In genomic region chr15:8761741-8762271, GRCm38 (mm10) we compare ENCODE assay signal across 10 mouse cellular contexts. TPM values are rescaled to one million over a fixed set of nuclear protein-coding genes. Genes with fewer than 3 reads are reported as not detected.
DNase-seq lines count a peak whose midpoint lies in the region; ATAC-seq lines count a peak whose summit lies in the region.
"Had no signal": no experiment of that assay in that cellular context is flagged by ENCODE, and none has a peak within 500 bp of the region (broad histone marks: within the 10 kb centered on the region; RNA-seq: fewer than 3 reads in every experiment).

No protein-coding gene starts in this region.

- peak; percentile 5 to 22 for DNase-seq in kidney, postnatal 4 days
- DNase-seq in kidney, adult 8-10 months: no peak
- peak; percentile 5 for DNase-seq in hindbrain, embryonic 11.5 days (ENCODE audit: low spot score)
- DNase-seq in midbrain, embryonic 11.5 days (ENCODE audit: low spot score, missing footprints): no peak
- DNase-seq in layer of hippocampus, adult 18-20 months (ENCODE audit: low spot score in 2 of 2): no peak
- DNase-seq in gastrocnemius, postnatal 25 days: no peak
- DNase-seq: right cerebral cortex, postnatal 14 days had no signal

- no peak overlapping the region for H3K4me2 ChIP-seq in hindbrain, embryonic 11.5 days (replicated peaks; ENCODE audit: low read depth, low read length)
- no peak overlapping the region for H3K4me2 ChIP-seq in midbrain, embryonic 11.5 days

- ATAC-seq in common myeloid progenitor, adult 5-6 weeks (replicated peaks; ENCODE audit: low read depth, poor library complexity, severe bottlenecking): 0 out of 2 replicates have a peak, but pooled peaks have one; percentile 39
- ATAC-seq in hindbrain, embryonic 11.5 days (ENCODE audit: low FRiP score): no peak
- peak; percentile 61; the same call in 1 of the 2 replicates for ATAC-seq in midbrain, embryonic 11.5 days (ENCODE audit: low FRiP score)
- ATAC-seq in activated CD4-positive, CD25-positive, alpha-beta regulatory T cell, adult 4 months: no peak
- ATAC-seq: Patski had no signal

- H3K4me1 ChIP-seq in hindbrain, embryonic 11.5 days (replicated peaks; ENCODE audit: control insufficient read depth, insufficient read depth, low read length): no peaks in the 10 kb centered on the region
- no peaks in the 10 kb centered on the region for H3K4me1 ChIP-seq in midbrain, embryonic 11.5 days (ENCODE audit: control insufficient read depth, insufficient read depth, low read length)

- H3K4me3 ChIP-seq in hindbrain, embryonic 11.5 days (ENCODE audit: low read depth, low read length): no peak overlapping the region
- no peak overlapping the region for H3K4me3 ChIP-seq in midbrain, embryonic 11.5 days (ENCODE audit: low read depth, low read length)

- H3K27ac ChIP-seq in hindbrain, embryonic 11.5 days (ENCODE audit: low read depth, low read length): no peak overlapping the region
- no peak overlapping the region for H3K27ac ChIP-seq in midbrain, embryonic 11.5 days (ENCODE audit: low read depth, low read length)

- no peaks in the 10 kb centered on the region for H3K27me3 ChIP-seq in hindbrain, embryonic 11.5 days (ENCODE audit: control insufficient read depth, insufficient read depth, low read length)
- H3K27me3 ChIP-seq in midbrain, embryonic 11.5 days (ENCODE audit: control insufficient read depth, insufficient read depth, low read length): no peaks in the 10 kb centered on the region
- H3K27me3 ChIP-seq: Patski had no signal

- 51% methylated on average over 9 of the region's 9 CpGs for WGBS in hindbrain, embryonic 11.5 days
- 52% methylated on average over 9 of the region's 9 CpGs for WGBS in midbrain, embryonic 11.5 days

- no peaks in the 10 kb centered on the region for H3K36me3 ChIP-seq in hindbrain, embryonic 11.5 days (ENCODE audit: control insufficient read depth, insufficient read depth, low read length)
- H3K36me3 ChIP-seq in midbrain, embryonic 11.5 days (ENCODE audit: control insufficient read depth, insufficient read depth, low read length): no peaks in the 10 kb centered on the region

- no peaks in the 10 kb centered on the region for H3K9me3 ChIP-seq in hindbrain, embryonic 11.5 days (ENCODE audit: control insufficient read depth, low read length)
- no peaks in the 10 kb centered on the region for H3K9me3 ChIP-seq in midbrain, embryonic 11.5 days (ENCODE audit: control insufficient read depth, low read length)

- no peak overlapping the region for H3K9ac ChIP-seq in hindbrain, embryonic 11.5 days (ENCODE audit: low read depth, low read length)
- H3K9ac ChIP-seq in midbrain, embryonic 11.5 days (ENCODE audit: low read length): no peak overlapping the region

RNA-seq across cellular contexts. Expression of gene Slc1a3, which starts 51.2 kb away (rescaled TPM):
- 0.18 TPM in 1 of 2 replicates, not detected in the other for total RNA-seq in common myeloid progenitor, adult 5-6 weeks (2017)
- polyA plus RNA-seq in hindbrain, embryonic 11.5 days (2014; fragmentation: Nextera tagmentation; extraction: Ambion mirVana): 41.8 and 50.2 TPM in 2 replicates
- polyA plus RNA-seq in midbrain, embryonic 11.5 days (2014; fragmentation: Nextera tagmentation; extraction: Ambion mirVana): 33.5 and 39.5 TPM in 2 replicates
- total RNA-seq in layer of hippocampus, adult 18-20 months (2021): 100 to 1,000 TPM; 371 to 373 TPM
- total RNA-seq in gastrocnemius, postnatal 25 days (2021): 1 to 10 TPM; 1.4 to 6.4 TPM
- polyA plus RNA-seq in activated CD4-positive, CD25-positive, alpha-beta regulatory T cell, adult 4 months (2017; shearing (Covaris generic)): under 1 TPM; 0.18 to 0.26 TPM

Comparison
In these comparisons a context has a peak if more than half of its experiments do, and no peak if none do; other contexts are left out.
1. DNase-seq: peak in kidney, postnatal 4 days (2 of 2) and hindbrain, embryonic 11.5 days (single experiment); none in kidney, adult 8-10 months (0 of 2), midbrain, embryonic 11.5 days (single experiment), layer of hippocampus, adult 18-20 months (0 of 2) and gastrocnemius, postnatal 25 days (single experiment).
2. ATAC-seq: peak in common myeloid progenitor, adult 5-6 weeks (single experiment) and midbrain, embryonic 11.5 days (single experiment); none in hindbrain, embryonic 11.5 days (single experiment) and activated CD4-positive, CD25-positive, alpha-beta regulatory T cell, adult 4 months (single experiment).
3. RNA of gene Slc1a3, which starts 51.2 kb away (total RNA-seq): 371 to 373 TPM in layer of hippocampus, adult 18-20 months; 1.4 to 6.4 TPM in gastrocnemius, postnatal 25 days and 0.18 TPM in common myeloid progenitor, adult 5-6 weeks; every median in the first group is over 10 times any median in the second.